Mouse (Mus musculus): Measurements from ENCODE around the gene Socs3.

Socs3 gene

DNA sequence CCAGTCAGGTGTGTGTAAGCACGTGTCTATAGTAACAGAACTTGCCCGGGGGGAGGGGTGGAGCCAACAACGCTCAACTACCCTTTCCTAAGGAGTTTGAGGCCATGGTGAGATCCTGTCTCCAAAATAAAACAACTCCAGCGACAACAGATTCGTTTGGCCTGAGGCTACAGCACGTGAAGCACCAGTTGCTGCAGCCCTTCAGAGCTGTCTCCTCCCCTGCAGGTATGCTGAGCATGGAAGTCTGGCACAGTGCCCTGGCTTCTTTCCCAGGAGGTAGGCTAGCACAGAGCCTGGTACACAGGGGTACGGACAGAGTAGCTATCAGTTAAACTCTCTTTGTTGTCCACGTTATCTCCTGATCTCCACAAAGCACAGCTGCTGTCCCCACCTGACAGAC, 33.6 kb downstream of the Socs3 start:
- in situ Hi-C loops (cut with MboI, MseI): loop anchor here in 1 of 2 experiments (25.0 kb wide), 1 partner anchor 1726 kb away; no protein-coding TSS in a partner anchor

- in situ Hi-C loops (cut with MboI, MseI): loop anchor here in 1 of 2 experiments (25.0 kb wide), 1 partner anchor 1727 kb away; no protein-coding TSS in a partner anchor
Observed at GRCm38 (mm10) chr11:117935616-117936015, 34.2 kb downstream of the Socs3 start.

GRCm38 (mm10) chr11:117934576-117935368, 35.1 kb downstream of the Socs3 start:
- in situ Hi-C loops (cut with MboI, MseI): loop anchor here in 1 of 2 experiments (25.0 kb wide), 1 partner anchor 1728 kb away; no protein-coding TSS in a partner anchor

GRCm38 (mm10) chr11:117934168-117934567, 35.7 kb downstream of the Socs3 start:
- in situ Hi-C loops (cut with MboI, MseI): loop anchor here in 1 of 2 experiments (25.0 kb wide), 1 partner anchor 1728 kb away; no protein-coding TSS in a partner anchor

GRCm38 (mm10) chr11:117932195-117932594, 37.7 kb downstream of the Socs3 start:
- in situ Hi-C loops (cut with MboI, MseI): loop anchor here in 1 of 2 experiments (25.0 kb wide), 1 partner anchor 1730 kb away; no protein-coding TSS in a partner anchor

DNA sequence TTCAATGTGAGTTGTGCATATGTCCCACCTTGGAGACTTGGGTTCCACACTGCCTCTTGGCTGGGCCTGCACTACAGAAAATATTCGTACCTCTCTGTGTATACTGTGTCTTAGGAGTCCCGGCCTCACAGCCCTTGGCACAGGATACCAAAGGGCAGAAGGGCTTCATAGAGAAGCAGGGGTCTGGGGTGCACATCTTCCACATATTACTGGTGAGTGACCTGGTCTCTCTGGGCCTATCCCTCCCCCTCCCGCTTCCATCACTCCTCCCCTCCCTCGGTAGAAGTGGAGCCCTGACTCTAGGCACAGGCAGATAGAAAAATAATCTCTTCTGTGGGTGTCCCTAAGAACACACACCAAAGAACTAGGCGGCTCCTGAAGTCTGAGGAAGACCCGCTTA, 38.3 kb downstream of the Socs3 start:
- in situ Hi-C loops (cut with MboI, MseI): loop anchor here in 1 of 2 experiments (25.0 kb wide), 1 partner anchor 1731 kb away; no protein-coding TSS in a partner anchor

DNA sequence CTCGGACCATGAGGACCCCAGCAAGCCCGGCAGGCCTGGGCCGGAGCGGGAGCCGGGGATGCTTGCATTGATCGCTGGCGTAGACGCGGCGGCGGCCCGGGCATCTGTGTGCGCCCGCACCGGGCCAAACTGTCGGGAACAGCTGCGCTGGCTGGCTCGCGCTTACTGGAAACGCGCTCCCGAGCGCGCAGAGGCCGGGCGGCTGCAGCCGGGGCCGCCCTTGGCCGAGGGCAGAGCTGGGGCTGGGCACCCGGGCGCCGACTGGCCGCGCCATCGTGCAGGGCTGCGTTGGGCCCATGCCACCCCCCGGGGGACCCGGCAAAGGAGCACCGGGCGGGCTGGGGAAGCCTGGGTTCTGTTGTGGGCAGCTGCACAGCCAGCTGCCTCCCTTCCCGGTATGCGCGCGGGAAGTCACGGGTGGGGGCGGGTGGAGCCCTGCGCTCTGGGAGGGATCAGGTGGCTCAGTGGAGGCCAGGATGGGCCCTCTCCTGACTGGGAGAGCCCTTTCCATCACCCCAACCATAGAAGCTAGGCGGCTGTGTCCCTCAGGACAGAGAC, 39.0 kb downstream of the Socs3 start:
- in situ Hi-C loops (cut with MboI, MseI): loop anchor here in 1 of 2 experiments (25.0 kb wide), 1 partner anchor 1731 kb away; no protein-coding TSS in a partner anchor

DNA sequence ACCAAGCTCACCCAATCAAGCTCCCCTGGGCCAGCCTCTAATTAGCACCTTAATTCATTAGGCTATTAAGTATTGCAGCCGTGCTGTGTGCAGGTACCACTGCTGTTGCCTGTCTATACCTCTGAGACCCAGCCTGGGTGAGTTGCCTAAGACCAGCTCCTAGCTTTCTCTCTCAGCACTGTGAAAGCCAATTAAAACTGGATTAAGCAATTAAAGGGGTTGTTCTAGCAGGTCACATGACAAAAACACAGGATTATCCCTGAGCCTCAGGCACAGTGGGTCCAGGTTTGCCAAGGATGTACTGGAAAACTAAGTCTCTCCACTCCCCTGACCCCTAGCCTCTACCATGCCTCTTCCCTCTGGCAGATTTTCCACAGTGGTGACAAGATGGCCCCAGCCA, 44.3 kb downstream of the Socs3 start:
- in situ Hi-C loops (cut with MboI, MseI): loop anchor here in 1 of 2 experiments (10.0 to 25.0 kb wide), 2 partner anchors 519 to 1737 kb away; no protein-coding TSS in a partner anchor

- in situ Hi-C loops (cut with MboI, MseI): loop anchor here in 1 of 2 experiments (5.0 to 10.0 kb wide), 2 partner anchors 98 to 520 kb away; no protein-coding TSS in a partner anchor
Observed at GRCm38 (mm10) chr11:117924466-117924865, 45.4 kb downstream of the Socs3 start.

DNA sequence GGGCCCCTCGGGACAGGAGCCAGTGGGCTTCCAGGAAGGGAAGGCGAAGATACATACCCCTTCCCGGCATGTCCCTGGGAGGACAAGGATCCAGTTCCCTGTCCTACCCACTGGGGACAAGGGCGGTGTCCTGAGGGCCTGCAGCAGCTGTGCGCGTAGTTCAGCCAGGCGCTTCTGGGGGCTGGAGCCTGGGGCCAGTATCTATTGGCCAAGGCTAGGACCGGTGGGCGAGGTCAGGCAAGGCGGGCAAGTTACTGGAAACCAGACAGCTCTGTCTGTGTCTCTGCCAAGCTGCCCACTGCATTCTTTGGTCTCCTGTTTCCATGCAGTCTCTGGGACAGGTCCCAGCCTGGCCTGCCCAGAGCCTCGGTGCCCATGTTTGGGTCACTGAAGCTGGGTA, 46.6 kb downstream of the Socs3 start:
- in situ Hi-C loops (cut with MboI, MseI): loop anchor here in 1 of 2 experiments (5.0 to 10.0 kb wide), 2 partner anchors 99 to 522 kb away; no protein-coding TSS in a partner anchor

DNA sequence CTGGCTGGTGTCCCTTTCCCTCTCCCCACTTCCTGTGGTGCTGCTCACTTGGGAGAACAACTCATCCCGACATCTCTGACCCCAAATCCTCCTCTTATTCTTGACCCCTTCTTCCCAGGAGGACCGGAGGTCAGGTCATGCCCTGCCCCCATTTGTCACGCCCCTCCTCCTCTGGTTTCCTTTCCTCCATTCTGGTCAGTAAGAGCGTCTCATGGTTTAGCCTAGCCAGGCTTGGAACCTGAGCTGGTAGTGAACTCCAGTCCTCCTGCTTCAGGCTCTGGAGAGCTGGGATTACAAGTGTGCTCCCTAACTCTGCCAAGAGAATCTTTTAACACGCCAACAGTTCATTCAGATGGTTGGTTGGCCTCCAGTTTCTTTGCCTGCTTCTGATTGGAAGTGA, 50.6 kb downstream of the Socs3 start:
- in situ Hi-C loops (cut with MboI, MseI): no loop called here

- in situ Hi-C loops (cut with MboI, MseI): no loop called here
Observed at GRCm38 (mm10) chr11:117918541-117918940, 51.3 kb downstream of the Socs3 start.

All from T-helper 17 cell (primary cell).